In genomic region chr13:40859652-40860399, GRCm38 (mm10) we compare ENCODE assay signal across 8 mouse cellular contexts. TPM values are rescaled to one million over a fixed set of nuclear protein-coding genes. Genes with fewer than 3 reads are reported as not detected.
A peak's percentile ranks its signal among the peaks of the same experiment; 100 is the strongest.
DNase-seq lines count a peak whose midpoint lies in the region; ATAC-seq and TF ChIP-seq lines count a peak whose summit lies in the region.

Gene Gcnt2 (plus strand): TSS chr13:40859754.

- peak within 1 kb of the TSS; percentile 51 for H3K4me2 ChIP-seq in embryonic facial prominence, embryonic 13.5 days
- H3K4me2 ChIP-seq in hindbrain, embryonic 13.5 days: peak within 1 kb of the TSS; percentile 39
- peak within 1 kb of the TSS; percentile 48 for H3K4me2 ChIP-seq in stomach, embryonic 15.5 days

- peaks cover 5% of the 10 kb centered on the region for H3K4me1 ChIP-seq in embryonic facial prominence, embryonic 13.5 days
- H3K4me1 ChIP-seq in hindbrain, embryonic 13.5 days (replicated peaks): no peaks in the 10 kb centered on the region
- H3K4me1 ChIP-seq in stomach, embryonic 15.5 days: no peaks in the 10 kb centered on the region

- no peaks in the 10 kb centered on the region for H3K9me3 ChIP-seq in embryonic facial prominence, embryonic 13.5 days
- H3K9me3 ChIP-seq in hindbrain, embryonic 13.5 days: no peaks in the 10 kb centered on the region
- no peaks in the 10 kb centered on the region for H3K9me3 ChIP-seq in stomach, embryonic 15.5 days

- H3K27me3 ChIP-seq in embryonic facial prominence, embryonic 13.5 days: no peaks in the 10 kb centered on the region
- no peaks in the 10 kb centered on the region for H3K27me3 ChIP-seq in hindbrain, embryonic 13.5 days
- H3K27me3 ChIP-seq in stomach, embryonic 15.5 days (replicated peaks): no peaks in the 10 kb centered on the region

- peak within 1 kb of the TSS; percentile 68 for H3K27ac ChIP-seq in gastrocnemius, adult 2 months
- H3K27ac ChIP-seq in embryonic facial prominence, embryonic 13.5 days: no peak within 1 kb of the TSS
- H3K27ac ChIP-seq in hindbrain, embryonic 13.5 days: no peak within 1 kb of the TSS
- H3K27ac ChIP-seq in stomach, embryonic 15.5 days: peak within 1 kb of the TSS; percentile 36

- WGBS in embryonic facial prominence, embryonic 13.5 days: 40% methylated on average over 22 of the region's 22 CpGs
- WGBS in hindbrain, embryonic 13.5 days: 54% methylated on average over 22 of the region's 22 CpGs
- WGBS in stomach, embryonic 15.5 days: 28% methylated on average over 22 of the region's 22 CpGs

- intact Hi-C loops in gastrocnemius, adult 2 months (cut with DNase I): no loop called here

- H3K4me3 ChIP-seq in gastrocnemius, adult 2 months: peak within 1 kb of the TSS; percentile 72
- peak within 1 kb of the TSS; percentile 22 for H3K4me3 ChIP-seq in embryonic facial prominence, embryonic 13.5 days
- peak within 1 kb of the TSS; percentile 4; the same call in 1 of the 2 replicates for H3K4me3 ChIP-seq in hindbrain, embryonic 13.5 days
- H3K4me3 ChIP-seq in stomach, embryonic 15.5 days (replicated peaks): peak within 1 kb of the TSS; percentile 36

- peak; percentile 35 for DNase-seq in gastrocnemius, adult 2 months
- DNase-seq in gastrocnemius, adult 18-20 months (ENCODE audit: low spot score): no peak
- peak; percentile 23 to 37 for DNase-seq in layer of hippocampus, postnatal 10 days (ENCODE audit: low spot score in 2 of 2)
- DNase-seq in lung, postnatal 10 days: peak; percentile 68
- DNase-seq in spleen, postnatal 4 days (ENCODE audit: low spot score in 2 of 2): no peak

- ATAC-seq in embryonic facial prominence, embryonic 13.5 days (ENCODE audit: insufficient number of reproducible peaks, insufficient read depth, low FRiP score, low TSS enrichment, low read depth): no peak
- ATAC-seq in hindbrain, embryonic 13.5 days (ENCODE audit: low FRiP score): no peak
- ATAC-seq in stomach, embryonic 15.5 days (ENCODE audit: insufficient read depth, low FRiP score, low read depth): peak; percentile 82

- no peak for TF ChIP-seq CTCF in gastrocnemius, adult 2 months (IDR thresholded peaks at IDR 0.05)

- H3K36me3 ChIP-seq in embryonic facial prominence, embryonic 13.5 days: no peaks in the 10 kb centered on the region
- H3K36me3 ChIP-seq in hindbrain, embryonic 13.5 days: no peaks in the 10 kb centered on the region
- no peaks in the 10 kb centered on the region for H3K36me3 ChIP-seq in stomach, embryonic 15.5 days

- H3K9ac ChIP-seq in embryonic facial prominence, embryonic 13.5 days: 0 out of 2 replicates have a peak within 1 kb of the TSS, but pooled peaks have one; percentile 2
- H3K9ac ChIP-seq in hindbrain, embryonic 13.5 days: peak within 1 kb of the TSS; percentile 29; the same call in 1 of the 2 replicates
- H3K9ac ChIP-seq in stomach, embryonic 15.5 days: no peak within 1 kb of the TSS

RNA-seq across cellular contexts. Expression of gene Gcnt2, which starts in this region (rescaled TPM):
- 1 to 10 TPM; 8.7 to 8.9 TPM for total RNA-seq in gastrocnemius, adult 2 months (2021)
- 10 to 100 TPM in 1 of 2 experiments, 1 to 10 TPM in 1; 9.5 to 19.4 TPM for total RNA-seq in gastrocnemius, adult 18-20 months (2021)
- 2.7 and 3.7 TPM in 2 replicates for polyA plus RNA-seq in embryonic facial prominence, embryonic 13.5 days (2015; fragmentation: Nextera tagmentation; extraction: Ambion mirVana)
- polyA plus RNA-seq in hindbrain, embryonic 13.5 days (2015; fragmentation: Nextera tagmentation; extraction: Ambion mirVana): 4.5 and 6.4 TPM in 2 replicates
- total RNA-seq in layer of hippocampus, postnatal 10 days (2021): 10 to 100 TPM; 11.1 to 13.2 TPM
- 7.9 and 9.0 TPM in 2 replicates for polyA plus RNA-seq in stomach, embryonic 15.5 days (2015; fragmentation: Nextera tagmentation; extraction: Ambion mirVana)

Comparison
In these comparisons a context has a peak if more than half of its experiments do, and no peak if none do; other contexts are left out.
1. DNase-seq: peak in gastrocnemius, adult 2 months (single experiment), layer of hippocampus, postnatal 10 days (2 of 2) and lung, postnatal 10 days (single experiment); none in gastrocnemius, adult 18-20 months (single experiment) and spleen, postnatal 4 days (0 of 2).
2. H3K27ac ChIP-seq: peak in gastrocnemius, adult 2 months (single experiment) and stomach, embryonic 15.5 days (single experiment); none in embryonic facial prominence, embryonic 13.5 days (single experiment) and hindbrain, embryonic 13.5 days (single experiment).
3. H3K4me3 ChIP-seq: peak in every context shown above with its lines; median percentile 72 in gastrocnemius, adult 2 months; 36 in stomach, embryonic 15.5 days; 22 in embryonic facial prominence, embryonic 13.5 days; 4 in hindbrain, embryonic 13.5 days.
4. Peak in every context shown above with its lines, with median percentiles within 50 percentile points of each other: H3K4me2 ChIP-seq.